Mouse (Mus musculus): ENCODE results near the gene Cnnm3.
"Not testable (repeated sequence)": the region's sequence is repeated elsewhere in the genome, so short reads cannot be mapped to it uniquely, and the experiment has no call there.

Cnnm3 gene

DNA sequence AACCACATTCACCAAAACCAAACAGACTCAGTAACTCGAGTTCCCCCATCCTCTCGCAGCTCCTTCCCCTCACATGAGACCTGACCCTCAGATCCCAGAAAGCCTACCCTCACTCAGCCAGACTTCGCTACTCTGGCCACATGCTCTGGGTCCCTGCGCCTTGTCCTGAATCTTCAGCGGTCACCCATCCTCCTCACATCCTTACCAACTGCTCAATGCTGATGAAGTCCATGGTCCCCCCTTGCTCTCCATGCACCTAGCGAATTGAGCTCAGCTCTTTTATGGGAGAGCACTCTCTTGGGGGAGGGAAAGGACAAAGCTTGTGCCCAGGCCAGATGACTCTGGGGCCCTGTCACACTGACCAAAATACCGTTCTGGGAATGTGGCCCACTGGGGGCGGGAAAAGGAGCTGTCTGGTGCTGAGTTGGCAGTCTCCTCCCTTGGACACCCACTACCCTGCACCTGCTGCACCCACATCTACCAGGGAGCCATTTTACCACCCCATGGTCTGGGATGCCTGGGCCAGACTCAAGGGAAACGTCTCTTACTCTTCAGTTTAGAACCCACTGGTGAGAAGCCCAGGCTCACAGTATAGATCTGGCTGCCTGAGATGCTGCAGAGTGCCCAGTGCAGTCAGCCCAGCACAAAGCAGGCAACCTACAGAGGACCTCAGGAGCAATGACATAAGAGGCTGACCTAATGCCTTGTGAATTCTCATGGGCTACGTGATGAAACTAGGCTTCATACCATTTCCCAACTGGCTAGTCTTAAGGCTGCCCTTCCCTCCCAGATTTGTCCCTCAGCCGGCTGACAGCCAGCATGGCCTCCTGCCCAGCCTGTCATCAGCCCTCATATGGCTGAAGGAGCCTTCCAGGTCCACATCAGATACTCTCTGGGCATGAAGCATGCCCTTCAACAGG is 24.1 kb downstream of the Cnnm3 start:
- in situ Hi-C loops (cut with MboI, MseI), result no loop called here

GRCm38 (mm10) chr1:36536397-36536728 is 24.7 kb downstream of the Cnnm3 start:
- in situ Hi-C loops (cut with MboI, MseI), result no loop called here

DNA sequence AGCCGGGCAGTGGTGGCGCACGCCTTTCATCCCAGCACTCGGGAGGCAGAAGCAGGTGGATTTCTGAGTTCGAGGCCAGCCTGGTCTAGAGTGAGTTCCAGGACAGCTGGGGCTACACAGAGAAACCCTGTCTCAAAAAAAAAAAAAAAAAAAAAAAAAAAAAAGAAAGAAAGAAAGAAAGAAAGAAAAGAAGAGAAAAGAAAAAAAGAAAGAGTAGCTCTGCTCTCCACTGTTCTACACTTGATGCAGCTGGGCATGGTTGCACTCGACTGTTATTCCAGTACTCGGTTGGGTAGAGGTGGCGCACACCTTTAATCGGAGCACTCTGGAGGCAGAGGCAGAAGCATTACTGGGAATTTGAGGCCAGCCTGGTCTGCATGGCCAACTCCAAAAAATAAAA is 25.1 kb downstream of the Cnnm3 start, which contains the start of gene Ankrd23:
TSS of gene Ankrd23 (minus strand) at position 101 of the 400 bp plus-strand sequence.
- in situ Hi-C loops (cut with MboI, MseI), result not testable (repeated sequence)

GRCm38 (mm10) chr1:36538727-36539126 is 27.1 kb downstream of the Cnnm3 start:
- in situ Hi-C loops (cut with MboI, MseI), result no loop called here

GRCm38 (mm10) chr1:36539186-36539585 is 27.5 kb downstream of the Cnnm3 start, which contains the start of gene Gm42417:
Gene Gm42417, minus strand, starts transcription at chr1:36539429.
- in situ Hi-C loops (cut with MboI, MseI), result no loop called here

DNA sequence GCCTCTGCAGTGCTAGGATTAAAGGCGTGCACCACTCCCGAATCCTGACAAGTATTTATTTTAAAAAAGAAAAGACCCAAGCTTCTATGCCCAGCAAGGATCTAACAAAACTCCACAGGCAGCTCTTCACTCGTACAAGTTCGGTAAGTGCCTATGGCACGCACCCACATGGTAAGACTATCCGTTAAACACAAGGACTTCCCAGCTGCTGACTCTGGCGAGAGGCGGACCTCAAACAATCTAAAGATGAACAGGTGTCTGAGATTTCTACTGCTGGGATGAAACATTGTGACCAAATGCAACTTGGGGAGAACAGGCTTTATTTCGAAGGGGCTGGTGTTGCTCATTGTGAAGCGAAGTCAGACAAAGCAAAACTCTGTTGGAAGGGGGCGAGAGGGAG is 28.5 kb downstream of the Cnnm3 start:
- in situ Hi-C loops (cut with MboI, MseI), result no loop called here

DNA sequence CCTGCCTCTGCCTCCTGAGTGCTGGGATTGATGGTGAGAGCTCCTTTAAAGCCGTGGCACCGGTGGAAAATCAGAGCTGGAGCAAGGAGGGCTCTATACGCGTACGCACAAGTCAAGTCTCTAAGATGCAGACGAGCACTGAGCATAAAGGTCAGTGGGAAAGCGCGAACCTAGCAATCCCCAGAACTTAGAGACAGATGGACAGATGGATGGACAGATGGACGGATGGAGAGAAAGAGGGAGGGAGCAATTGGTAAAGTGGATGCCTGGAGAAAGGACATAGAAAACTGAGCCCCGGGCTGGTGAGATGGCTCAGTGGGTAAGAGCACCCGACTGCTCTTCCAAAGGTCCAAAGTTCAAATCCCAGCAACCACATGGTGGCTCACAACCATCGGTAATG is 29.1 kb downstream of the Cnnm3 start:
- in situ Hi-C loops (cut with MboI, MseI), result no loop called here

GRCm38 (mm10) chr1:36541844-36542243 is 30.2 kb downstream of the Cnnm3 start:
- in situ Hi-C loops (cut with MboI, MseI), result no loop called here

DNA sequence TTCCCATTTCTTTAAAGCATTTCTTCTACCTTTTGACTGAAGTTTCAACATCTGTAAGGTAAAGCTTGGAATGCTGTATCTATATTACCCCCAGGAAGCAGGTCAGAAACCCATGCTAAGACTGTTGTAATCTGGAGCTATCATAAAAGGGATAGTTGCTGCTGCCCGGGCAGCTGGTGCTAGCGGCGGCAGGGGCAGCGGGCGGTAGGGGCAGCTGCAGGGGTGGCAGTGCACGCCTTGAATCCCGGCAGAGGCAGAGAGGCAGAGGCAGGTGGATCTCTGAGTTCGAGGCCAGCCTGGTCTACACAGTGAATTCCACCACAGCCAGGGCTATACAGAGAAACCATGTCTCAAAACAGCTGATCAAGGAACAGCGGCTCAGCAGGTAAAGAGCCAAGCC is 31.3 kb downstream of the Cnnm3 start:
- in situ Hi-C loops (cut with MboI, MseI), result no loop called here

DNA sequence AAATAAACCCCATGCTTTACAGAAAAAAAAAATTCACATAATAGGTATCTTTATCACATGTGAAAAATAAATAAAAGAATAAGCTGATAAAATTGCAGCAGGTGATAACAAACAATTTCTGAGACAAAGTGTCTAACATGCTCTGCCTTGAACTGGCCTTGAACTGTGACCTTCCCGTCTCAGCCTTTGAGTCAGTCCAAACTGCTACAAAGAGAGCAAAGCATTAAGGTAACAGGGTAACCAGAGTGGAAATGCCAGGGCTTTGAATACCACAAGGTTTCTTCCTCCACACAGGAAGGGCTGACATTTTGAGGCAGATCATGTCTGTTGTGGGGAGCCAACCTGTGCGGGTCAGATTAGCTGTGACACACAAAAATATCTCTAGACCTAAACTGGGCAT is 33.7 kb downstream of the Cnnm3 start:
- in situ Hi-C loops (cut with MboI, MseI), result loop anchor here in 1 of 2 experiments (5.0 kb wide), 1 partner anchor 87 kb away; no protein-coding TSS in a partner anchor

DNA sequence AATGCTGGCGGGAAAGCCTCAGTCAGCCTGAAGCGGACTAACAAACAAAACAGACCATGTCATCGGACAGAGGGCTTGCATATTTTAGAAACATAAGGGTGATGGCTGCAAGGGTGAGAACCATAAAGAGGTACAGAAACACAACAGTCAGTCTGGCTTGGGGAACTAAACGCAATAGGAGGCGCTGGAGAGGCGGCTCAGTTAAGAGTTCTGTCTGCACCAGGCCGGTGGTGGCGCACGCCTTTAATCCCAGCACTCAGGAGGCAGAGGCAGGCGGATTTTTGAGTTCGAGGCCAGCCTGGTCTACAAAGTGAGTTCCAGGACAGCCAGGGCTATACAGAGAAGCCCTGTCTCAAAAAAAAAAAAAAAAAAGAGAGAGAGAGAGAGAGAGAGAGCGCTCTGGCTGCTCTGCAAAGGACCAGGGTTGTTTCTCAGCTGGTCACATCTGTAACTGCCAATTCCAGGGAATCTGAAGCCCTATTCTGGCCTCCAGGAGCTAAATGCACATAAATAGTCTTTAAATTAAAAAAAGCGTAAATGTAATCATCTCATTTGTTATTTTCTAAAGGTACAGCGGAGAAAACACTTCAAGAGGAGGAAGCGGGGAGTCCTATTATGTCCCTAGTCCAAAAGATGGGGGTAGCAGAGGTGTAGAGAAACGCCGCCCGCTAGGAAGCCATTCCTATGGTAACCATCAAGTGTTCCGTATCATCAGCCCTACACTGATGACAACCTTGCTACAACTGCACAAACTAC is 34.4 kb downstream of the Cnnm3 start:
- in situ Hi-C loops (cut with MboI, MseI), result loop anchor here in 1 of 2 experiments (5.0 kb wide), 1 partner anchor 86 kb away; no protein-coding TSS in a partner anchor

DNA sequence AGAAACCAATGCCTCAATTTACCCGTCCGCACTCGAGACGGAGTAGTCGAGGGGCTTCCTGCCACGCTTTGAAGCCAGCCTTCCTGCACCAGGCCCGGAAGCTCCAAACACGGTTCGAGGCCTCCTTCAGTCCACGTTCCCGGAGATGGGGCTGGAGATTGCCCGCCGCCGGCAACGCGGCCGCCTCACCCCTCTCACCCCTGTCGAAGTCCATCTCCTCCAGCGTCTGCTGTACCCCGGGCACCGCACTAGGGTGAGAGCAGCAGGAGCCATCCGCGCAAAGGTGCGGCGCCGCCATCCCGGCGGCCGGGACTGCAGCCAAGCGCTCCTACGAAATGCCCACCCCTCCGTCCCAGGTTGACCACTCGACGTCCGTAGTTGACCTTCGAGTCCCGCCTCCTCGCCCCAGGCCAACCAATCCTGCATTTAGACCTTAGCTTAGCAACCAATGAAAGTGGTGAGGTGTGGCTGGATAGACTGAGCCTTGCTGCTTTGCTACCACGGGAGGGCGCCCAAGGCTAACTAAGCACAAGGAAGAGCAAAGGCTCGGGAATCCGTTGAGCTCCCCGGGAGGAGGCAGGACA is 35.3 kb downstream of the Cnnm3 start, which contains the start of gene Ankrd39:
TSS of gene Ankrd39 (minus strand) at position 558 of the 584 bp plus-strand sequence.
- in situ Hi-C loops (cut with MboI, MseI), result loop anchor here in 1 of 2 experiments (5.0 kb wide), 1 partner anchor 85 kb away; no protein-coding TSS in a partner anchor

GRCm38 (mm10) chr1:36547981-36548598 is 36.4 kb downstream of the Cnnm3 start:
- in situ Hi-C loops (cut with MboI, MseI), result loop anchor here in 1 of 2 experiments (5.0 kb wide), 1 partner anchor 84 kb away; no protein-coding TSS in a partner anchor

GRCm38 (mm10) chr1:36548771-36549170 is 37.1 kb downstream of the Cnnm3 start:
- in situ Hi-C loops (cut with MboI, MseI), result loop anchor here in 1 of 2 experiments (5.0 kb wide), 1 partner anchor 84 kb away; no protein-coding TSS in a partner anchor

DNA sequence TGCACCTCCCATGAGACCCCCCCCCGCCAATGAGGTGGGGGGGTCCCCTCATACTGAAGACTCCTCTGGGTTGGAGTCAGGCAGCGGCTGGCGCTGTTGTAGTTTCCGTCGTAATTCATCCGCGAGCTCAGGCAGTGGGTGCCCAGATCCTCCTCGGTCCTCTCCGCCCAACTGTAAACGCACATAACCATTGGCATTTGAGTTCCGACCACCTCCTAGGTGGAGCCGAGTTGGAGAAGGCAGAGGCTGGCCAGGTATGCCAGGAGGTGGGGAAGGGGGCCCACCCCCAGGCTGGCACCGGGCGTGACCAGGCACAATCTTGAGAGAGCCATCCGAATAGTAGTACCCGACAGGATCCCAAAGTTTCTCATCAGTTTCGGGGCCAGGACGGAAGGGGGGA is 37.8 kb downstream of the Cnnm3 start:
- in situ Hi-C loops (cut with MboI, MseI), result loop anchor here in 1 of 2 experiments (5.0 kb wide), 1 partner anchor 83 kb away; no protein-coding TSS in a partner anchor

- in situ Hi-C loops (cut with MboI, MseI), result loop anchor here in 1 of 2 experiments (5.0 kb wide), 1 partner anchor 82 kb away; no protein-coding TSS in a partner anchor
Measured at GRCm38 (mm10) chr1:36550075-36550863, 38.6 kb downstream of the Cnnm3 start.

- in situ Hi-C loops (cut with MboI, MseI), result loop anchor here in 1 of 2 experiments (5.0 kb wide), 1 partner anchor 80 kb away; no protein-coding TSS in a partner anchor
Measured at GRCm38 (mm10) chr1:36551904-36552303, 40.2 kb downstream of the Cnnm3 start.

GRCm38 (mm10) chr1:36552506-36552905 is 40.8 kb downstream of the Cnnm3 start:
- in situ Hi-C loops (cut with MboI, MseI), result loop anchor here in 1 of 2 experiments (5.0 kb wide), 1 partner anchor 80 kb away; no protein-coding TSS in a partner anchor

- in situ Hi-C loops (cut with MboI, MseI), result loop anchor here in 1 of 2 experiments (5.0 kb wide), 1 partner anchor 77 kb away; no protein-coding TSS in a partner anchor
Measured at GRCm38 (mm10) chr1:36554633-36555399, 43.1 kb downstream of the Cnnm3 start.
